ENCODE assay signal across 11 mouse cellular contexts in the genomic region with DNA sequence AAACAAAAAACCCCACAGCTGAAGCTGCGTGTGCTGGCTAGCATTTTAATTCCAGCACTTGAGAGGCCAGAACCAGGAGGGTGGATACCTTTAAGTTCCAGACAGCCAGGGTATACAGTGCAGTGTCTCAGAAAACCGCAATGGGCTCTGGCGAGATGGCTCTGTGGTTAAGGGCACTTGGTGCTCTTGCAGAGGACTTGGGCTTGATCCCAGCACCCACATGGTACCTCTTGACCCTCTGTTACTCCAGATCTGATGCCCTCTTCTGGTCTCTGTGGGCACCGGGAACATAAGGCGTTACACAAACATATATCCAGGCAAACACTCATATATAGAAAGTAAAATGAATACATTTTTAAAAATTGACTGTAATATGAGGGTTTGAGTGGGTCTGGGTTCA.
"Had no signal": no experiment of that assay in that cellular context is flagged by ENCODE, and none has a peak within 500 bp of the region (broad histone marks: within the 10 kb centered on the region; RNA-seq: fewer than 3 reads in every experiment).

No protein-coding gene starts in this region.

- H3K4me3 ChIP-seq: limb, embryonic 10.5 days; liver, embryonic 15.5 days; lung, embryonic 15.5 days; midbrain, embryonic 10.5 days; neural tube, embryonic 12.5 days had no signal

- H3K4me2 ChIP-seq: liver, embryonic 11.5 days; liver, embryonic 15.5 days; lung, embryonic 15.5 days; neural tube, embryonic 12.5 days had no signal

- H3K36me3 ChIP-seq: limb, embryonic 10.5 days; liver, embryonic 15.5 days; lung, embryonic 15.5 days; midbrain, embryonic 10.5 days; neural tube, embryonic 12.5 days had no signal

- H3K27me3 ChIP-seq: lung, embryonic 15.5 days; neural tube, embryonic 12.5 days had no signal

- DNase-seq: kidney, adult 18-20 months; kidney, postnatal 10 days; kidney, postnatal 4 days; midbrain, embryonic 14.5 days; thymus, postnatal 14 days had no signal
